Mouse (Mus musculus) inflammation-experienced regulatory T-cells (primary cell): ENCODE measurements around the gene Olfr401. TPM values are rescaled to one million over a fixed set of nuclear protein-coding genes. Genes with fewer than 3 reads are reported as not detected.

ENCODE experiments used
- polyA plus RNA-seq, 2 experiments: library from polyadenylated mRNA; unstranded; fragments of 100-300 nt; shearing (Covaris generic); gene quantifications; one replicate each; pipeline ENCODE4 v1.2.1; 2017

Olfr401 gene
- polyA plus RNA-seq, result not detected

DNA sequence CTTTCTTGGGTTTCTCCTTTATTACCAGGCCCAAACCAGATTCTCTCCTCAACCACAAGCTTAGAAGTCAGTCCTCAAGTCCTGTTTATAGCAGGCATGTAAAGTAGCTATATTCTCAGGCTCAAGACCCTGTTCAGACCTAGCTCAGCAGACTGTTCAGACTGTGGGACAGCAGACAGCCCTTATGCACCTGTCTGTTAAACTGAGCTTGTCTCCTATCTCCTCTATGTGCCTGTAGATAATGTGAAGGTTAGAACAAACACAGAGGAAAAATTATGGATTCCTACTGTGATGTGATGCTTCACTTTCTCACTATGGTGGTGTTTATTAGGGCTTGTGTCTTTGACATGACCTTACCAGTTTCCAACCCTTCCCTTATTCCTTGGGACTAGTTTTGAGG, at the start of gene Olfr401:
TSS of gene Olfr401 (plus strand) at position 301 of the 400 bp plus-strand sequence.

DNA sequence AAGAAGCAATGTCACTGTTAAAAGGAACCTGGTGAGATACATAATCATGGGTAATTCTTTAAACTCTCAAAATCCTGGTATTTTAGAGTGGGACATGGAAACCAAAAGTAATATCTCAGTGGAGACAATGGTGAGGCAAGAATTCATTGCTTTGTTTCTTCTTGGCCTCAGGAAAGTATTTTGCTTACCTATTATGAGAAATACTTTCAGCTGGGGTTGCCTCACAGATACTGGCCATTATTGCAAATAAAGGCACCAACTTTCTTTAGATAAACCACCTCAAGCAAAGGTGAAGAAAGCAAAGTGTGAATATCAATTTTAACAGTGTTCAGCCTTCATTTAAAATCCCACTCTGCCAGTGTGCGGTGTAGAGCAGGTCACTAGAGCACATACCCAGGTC, 43.9 kb upstream of the Olfr401 start, which contains the start of gene Zfp616:
TSS of gene Zfp616 (plus strand) at position 301 of the 400 bp plus-strand sequence.

GRCm38 (mm10) chr11:74153229-74153628, 39.7 kb downstream of the Olfr401 start, which contains the start of gene Olfr402:
Gene Olfr402 (plus strand): TSS chr11:74153529.

Other genes starting within 250 kb of the Olfr401 start
- gene Olfr394, start 222.9 kb upstream of the Olfr401 start, polyA plus RNA-seq, result not detected
- not detected for gene Olfr395, start 204.4 kb upstream of the Olfr401 start, polyA plus RNA-seq
- gene Olfr23, start 177.0 kb upstream of the Olfr401 start, polyA plus RNA-seq, result 1 to 10 TPM in 1 of 2 experiments, under 1 TPM in 1; 0.96 to 1.5 TPM
- gene Olfr397, start 152.9 kb upstream of the Olfr401 start, polyA plus RNA-seq, result not detected
- gene Olfr398, start 123.3 kb upstream of the Olfr401 start, polyA plus RNA-seq, result under 1 TPM; 0.28 to 0.37 TPM
- not detected for gene Olfr139, start 57.2 kb upstream of the Olfr401 start, polyA plus RNA-seq
- not detected for gene Olfr399, start 57.1 kb upstream of the Olfr401 start, polyA plus RNA-seq
- gene Zfp616, start 43.8 kb upstream of the Olfr401 start, polyA plus RNA-seq, result under 1 TPM in 1 of 2 experiments, not detected in 1; 0.21 TPM
- not detected for gene Olfr402, start 39.8 kb downstream of the Olfr401 start, polyA plus RNA-seq
- gene Olfr403, start 72.5 kb downstream of the Olfr401 start, polyA plus RNA-seq, result not detected
- 1 to 10 TPM in 1 of 2 experiments, under 1 TPM in 1; 0.23 to 3.4 TPM for gene Olfr43, start 97.7 kb downstream of the Olfr401 start, polyA plus RNA-seq
- gene Olfr406, start 146.1 kb downstream of the Olfr401 start, polyA plus RNA-seq, result under 1 TPM in 1 of 2 experiments, not detected in 1; 0.64 TPM
- under 1 TPM; 0.10 to 0.28 TPM for gene Olfr59, start 170.0 kb downstream of the Olfr401 start, polyA plus RNA-seq
- gene Olfr410, start 224.3 kb downstream of the Olfr401 start, polyA plus RNA-seq, result under 1 TPM; 0.14 to 0.38 TPM
- 1 to 10 TPM in 1 of 2 experiments, not detected in 1; 1.5 TPM for gene Olfr411, start 238.9 kb downstream of the Olfr401 start, polyA plus RNA-seq
- not detected for gene Olfr412, start 248.4 kb downstream of the Olfr401 start, polyA plus RNA-seq